Mouse (Mus musculus) C2C12 (cell line): ENCODE measurements around the gene Izumo1. TPM values are rescaled to one million over a fixed set of nuclear protein-coding genes. Genes with fewer than 3 reads are reported as not detected.

ENCODE experiments used
- H3K27me3 ChIP-seq: one replicate; pipeline ENCODE4 v1.6.1; 2011; ENCODE audit not compliant: control insufficient read depth, insufficient read depth, insufficient read length
- H3K36me3 ChIP-seq: one replicate; pipeline ENCODE4 v1.6.1; 2011; ENCODE audit not compliant: control insufficient read depth, insufficient read depth
- H3K4me3 ChIP-seq: one replicate; pipeline ENCODE4 v1.5.1; 2011; ENCODE audit warnings: mild to moderate bottlenecking, control low read depth; ENCODE audit not compliant: poor library complexity, insufficient read depth, severe bottlenecking
- H3K79me2 ChIP-seq: one replicate; pipeline ENCODE4 v1.6.1; 2011; ENCODE audit not compliant: control insufficient read depth, insufficient read depth
- H3K79me3 ChIP-seq: one replicate; pipeline ENCODE4 v1.6.1; 2011; ENCODE audit warnings: low read depth, control low read depth
- H3ac ChIP-seq: one replicate; pipeline ENCODE3; 2011; ENCODE audit warnings: low read depth; ENCODE audit not compliant: control insufficient read depth, insufficient read length
- CEBPB ChIP-seq: IDR thresholded peaks from one replicate; pipeline ENCODE4 v1.6.1; 2011; ENCODE audit warnings: low read depth, mild to moderate bottlenecking, control low read depth, moderate library complexity
- CTCF ChIP-seq: IDR thresholded peaks from one replicate; pipeline ENCODE4 v1.5.1; 2011; ENCODE audit not compliant: control insufficient read depth, insufficient read depth, insufficient read length
- FOSL1 ChIP-seq: IDR thresholded peaks from one replicate; pipeline ENCODE4 v1.8.0; 2011; ENCODE audit warnings: mild to moderate bottlenecking, low read length; ENCODE audit not compliant: poor library complexity, insufficient read depth, severe bottlenecking
- MAX ChIP-seq: IDR thresholded peaks from one replicate; pipeline ENCODE4 v1.6.1; 2011; ENCODE audit warnings: mild to moderate bottlenecking, control low read depth
- MYOD1 ChIP-seq: IDR thresholded peaks from one replicate; pipeline ENCODE4 v1.6.1; 2011; ENCODE audit warnings: low read depth; ENCODE audit not compliant: control insufficient read depth, insufficient read length
- MYOG ChIP-seq: IDR thresholded peaks from one replicate; pipeline ENCODE4 v1.6.1; 2011; ENCODE audit not compliant: control insufficient read depth, insufficient read length; ENCODE audit errors: extremely low read depth
- USF1 ChIP-seq: IDR thresholded peaks from one replicate; pipeline ENCODE4 v1.6.1; 2011; ENCODE audit warnings: low read depth, mild to moderate bottlenecking, control low read depth, moderate library complexity
- polyA plus RNA-seq: library from polyadenylated mRNA; unstranded; fragments of >200 nt; fragmentation: generic; extraction: Trizol; gene quantifications from one replicate; pipeline ENCODE4 v1.2.1, GENCODE M21; 2012; ENCODE audit warnings: missing spikeins

The Izumo1 gene
- polyA plus RNA-seq, 1 experiment, result not detected

- Histone ChIP-seq H3K36me3 (no peaks in the 10 kb centered on the region), H3K27me3 (no peaks in the 10 kb centered on the region), H3K79me3 (no peaks in the 10 kb centered on the region), H3K79me2 (no peaks in the 10 kb centered on the region), H3K4me3 (no peak overlapping the region), H3ac (no peak overlapping the region)
- TF ChIP-seq CTCF, result no peak
- no peak for TF ChIP-seq CEBPB
- TF ChIP-seq FOSL1, result no peak
- TF ChIP-seq MYOG, result no peak
- no peak for TF ChIP-seq MYOD1
- no peak for TF ChIP-seq MAX
- TF ChIP-seq USF1, result no peak
Measured at GRCm38 (mm10) chr7:45609511-45609910, 12.1 kb upstream of the Izumo1 start.

GRCm38 (mm10) chr7:45616277-45616676 is 5.3 kb upstream of the Izumo1 start:
- Histone ChIP-seq H3K27me3 (no peaks in the 10 kb centered on the region), H3K79me2 (no peaks in the 10 kb centered on the region), H3K79me3 (no peaks in the 10 kb centered on the region), H3K36me3 (no peaks in the 10 kb centered on the region), H3ac (no peak overlapping the region), H3K4me3 (no peak overlapping the region)
- TF ChIP-seq MYOD1, result no peak
- TF ChIP-seq FOSL1, result no peak
- no peak for TF ChIP-seq USF1

GRCm38 (mm10) chr7:45617042-45617695 is 4.4 kb upstream of the Izumo1 start, which contains the start of gene Fut1:
Fut1 (plus strand) TSS chr7:45617289.
- no peak for TF ChIP-seq MYOD1

GRCm38 (mm10) chr7:45618316-45618715 is 3.3 kb upstream of the Izumo1 start:
- Histone ChIP-seq H3K36me3 (no peaks in the 10 kb centered on the region), H3K27me3 (no peaks in the 10 kb centered on the region)
- TF ChIP-seq FOSL1 (no peak), CEBPB (no peak)

More at GRCm38 (mm10) chr7:45617042-45617695, 4.4 kb upstream of the Izumo1 start, which contains the start of gene Fut1:
- no peak within 1 kb of the TSS for H3ac ChIP-seq
- H3K79me3 ChIP-seq, result no peaks in the 10 kb centered on the region
- no peak within 1 kb of the TSS for H3K4me3 ChIP-seq
- no peaks in the 10 kb centered on the region for H3K27me3 ChIP-seq
- no peaks in the 10 kb centered on the region for H3K79me2 ChIP-seq
- no peaks in the 10 kb centered on the region for H3K36me3 ChIP-seq

GRCm38 (mm10) chr7:45619592-45619991 is 2.0 kb upstream of the Izumo1 start:
- Histone ChIP-seq H3K79me3 (no peaks in the 10 kb centered on the region), H3K79me2 (no peaks in the 10 kb centered on the region), H3K4me3 (no peak overlapping the region), H3K36me3 (no peaks in the 10 kb centered on the region), H3ac (no peak overlapping the region), H3K27me3 (peaks cover 4% of the 10 kb centered on the region)
- TF ChIP-seq MYOG (no peak), CEBPB (no peak), USF1 (no peak), MAX (no peak)

More at GRCm38 (mm10) chr7:45618316-45618715, 3.3 kb upstream of the Izumo1 start:
- Histone ChIP-seq H3ac (no peak overlapping the region), H3K79me3 (no peaks in the 10 kb centered on the region), H3K4me3 (no peak overlapping the region), H3K79me2 (no peaks in the 10 kb centered on the region)

GRCm38 (mm10) chr7:45623507-45623906 is 1.9 kb downstream of the Izumo1 start:
- no peaks in the 10 kb centered on the region for H3K79me3 ChIP-seq
- no peaks in the 10 kb centered on the region for H3K79me2 ChIP-seq
- no peak overlapping the region for H3ac ChIP-seq
- no peaks in the 10 kb centered on the region for H3K36me3 ChIP-seq
- H3K4me3 ChIP-seq, result no peak overlapping the region
- H3K27me3 ChIP-seq, result peaks cover 10% of the 10 kb centered on the region
- no peak for TF ChIP-seq CTCF
- TF ChIP-seq FOSL1, result no peak

- H3K36me3 ChIP-seq, result no peaks in the 10 kb centered on the region
- no peak overlapping the region for H3K4me3 ChIP-seq
- H3ac ChIP-seq, result no peak overlapping the region
- no peaks in the 10 kb centered on the region for H3K79me2 ChIP-seq
- H3K27me3 ChIP-seq, result peaks cover 10% of the 10 kb centered on the region
- H3K79me3 ChIP-seq, result no peaks in the 10 kb centered on the region
- TF ChIP-seq CTCF (no peak), FOSL1 (no peak), CEBPB (no peak), MAX (no peak), USF1 (no peak), MYOG (no peak), MYOD1 (no peak)
Measured at GRCm38 (mm10) chr7:45624718-45625117, 3.1 kb downstream of the Izumo1 start.
